Mouse (Mus musculus) limb, embryonic 11.5 days (tissue): ENCODE results near the gene Erp44. TPM values are rescaled to one million over a fixed set of nuclear protein-coding genes. Genes with fewer than 3 reads are reported as not detected.

Experiments used
- ATAC-seq: fragments of 200-750 bp; cut with Nextera tagmentation; 2 replicates; pipeline ENCODE4 v1.8.0; 2017; ENCODE audit warnings: low read depth; ENCODE audit not compliant: insufficient number of reproducible peaks, low FRiP score, low TSS enrichment
- DNase-seq: peaks from one replicate; pipeline ENCODE4 v3.0.0-alpha.2; 2015; ENCODE audit warnings: low spot score
- H3K27ac ChIP-seq: fragments of 300-500 bp; sonication (generic); replicated peaks from 2 replicates; pipeline ENCODE4 v1.5.1; 2014; ENCODE audit warnings: low read depth, mild to moderate bottlenecking, low read length
- H3K27me3 ChIP-seq: fragments of 300-500 bp; sonication (generic); 2 replicates; pipeline ENCODE4 v1.6.1; 2014; ENCODE audit warnings: mild to moderate bottlenecking, low read length, mixed read lengths; ENCODE audit not compliant: control insufficient read depth, insufficient read depth
- H3K36me3 ChIP-seq: fragments of 300-500 bp; sonication (generic); 2 replicates; pipeline ENCODE4 v1.6.1; 2014; ENCODE audit warnings: mild to moderate bottlenecking, low read length, moderate library complexity, mixed read lengths; ENCODE audit not compliant: control insufficient read depth, insufficient read depth
- H3K4me1 ChIP-seq: fragments of 300-500 bp; sonication (generic); 2 replicates; pipeline ENCODE4 v1.6.1; 2014; ENCODE audit warnings: low read length, mixed read lengths; ENCODE audit not compliant: control insufficient read depth, insufficient read depth
- H3K4me2 ChIP-seq: fragments of 300-500 bp; sonication (generic); 2 replicates; pipeline ENCODE4 v1.6.1; 2014; ENCODE audit warnings: low read depth, mild to moderate bottlenecking, moderate library complexity; ENCODE audit not compliant: severe bottlenecking
- H3K4me3 ChIP-seq: fragments of 300-500 bp; sonication (generic); 2 replicates; pipeline ENCODE4 v1.5.1; 2014; ENCODE audit warnings: low read depth, low read length
- H3K9ac ChIP-seq: fragments of 300-500 bp; sonication (generic); 2 replicates; pipeline ENCODE4 v1.6.1; 2014; ENCODE audit warnings: mild to moderate bottlenecking, low read length
- H3K9me3 ChIP-seq: fragments of 300-500 bp; sonication (generic); 2 replicates; pipeline ENCODE4 v1.6.1; 2016; ENCODE audit warnings: low read length; ENCODE audit not compliant: control insufficient read depth
- WGBS: fragments of 180-500 bp; shearing (Covaris S2); extraction: QIAGEN DNeasy Blood & Tissue Kit; methylation state at CpG from one replicate; pipeline ENCODE4 v1.1.7; 2014; 5-methylcytosine and 5-hydroxymethylcytosine counted together
- polyA plus RNA-seq: library from polyadenylated mRNA; unstranded; fragments of >200 nt; fragmentation: Nextera tagmentation; extraction: Ambion mirVana; gene quantifications from 2 replicates; pipeline ENCODE4 v1.2.1, GENCODE M21; 2014

The Erp44 gene
- polyA plus RNA-seq, 1 experiment from 2014 or later, result 65.4 TPM

GRCm38 (mm10) chr4:48267683-48268082 lies 11.7 kb downstream of the Erp44 start:
- Histone ChIP-seq H3K27me3 (no peaks in the 10 kb centered on the region), H3K4me2 (no peak overlapping the region), H3K9ac (no peak overlapping the region), H3K9me3 (no peaks in the 10 kb centered on the region), H3K4me3 (no peak overlapping the region), H3K36me3 (no peaks in the 10 kb centered on the region), H3K27ac (no peak overlapping the region), H3K4me1 (no peaks in the 10 kb centered on the region)
- WGBS, result 89% methylated on average over 3 of the region's 3 CpGs
- DNase-seq, result no peak
- no peak for ATAC-seq

- ATAC-seq, result no peak
- Histone ChIP-seq H3K27me3 (no peaks in the 10 kb centered on the region), H3K4me2 (no peak overlapping the region), H3K4me1 (no peaks in the 10 kb centered on the region), H3K9me3 (no peaks in the 10 kb centered on the region), H3K27ac (no peak overlapping the region), H3K9ac (no peak overlapping the region), H3K36me3 (no peaks in the 10 kb centered on the region), H3K4me3 (no peak overlapping the region)
- DNase-seq, result no peak
- 97% methylated on average over 3 of the region's 3 CpGs for WGBS
Observed at GRCm38 (mm10) chr4:48258045-48258444, 21.3 kb downstream of the Erp44 start.

GRCm38 (mm10) chr4:48253266-48253665 lies 26.1 kb downstream of the Erp44 start:
- H3K4me1 ChIP-seq, result no peaks in the 10 kb centered on the region
- H3K9ac ChIP-seq, result no peak overlapping the region
- H3K27ac ChIP-seq, result no peak overlapping the region
- ATAC-seq (no peak), DNase-seq (no peak)
- H3K27me3 ChIP-seq, result no peaks in the 10 kb centered on the region
- no peaks in the 10 kb centered on the region for H3K9me3 ChIP-seq
- H3K4me3 ChIP-seq, result no peak overlapping the region
- no peaks in the 10 kb centered on the region for H3K36me3 ChIP-seq
- no peak overlapping the region for H3K4me2 ChIP-seq

GRCm38 (mm10) chr4:48244280-48244679 lies 35.1 kb downstream of the Erp44 start:
- H3K27ac ChIP-seq, result no peak overlapping the region
- H3K9me3 ChIP-seq, result no peaks in the 10 kb centered on the region
- whole genome bisulfite sequencing, result 91% methylated on average over 2 of the region's 2 CpGs
- DNase-seq (no peak), ATAC-seq (no peak)
- no peaks in the 10 kb centered on the region for H3K27me3 ChIP-seq
- no peak overlapping the region for H3K4me2 ChIP-seq
- no peaks in the 10 kb centered on the region for H3K36me3 ChIP-seq
- H3K4me3 ChIP-seq, result no peak overlapping the region
- no peaks in the 10 kb centered on the region for H3K4me1 ChIP-seq
- H3K9ac ChIP-seq, result no peak overlapping the region

GRCm38 (mm10) chr4:48243737-48244136 lies 35.6 kb downstream of the Erp44 start:
- Histone ChIP-seq H3K4me3 (no peak overlapping the region), H3K4me1 (no peaks in the 10 kb centered on the region), H3K4me2 (no peak overlapping the region), H3K9me3 (no peaks in the 10 kb centered on the region), H3K27ac (no peak overlapping the region), H3K27me3 (no peaks in the 10 kb centered on the region), H3K36me3 (no peaks in the 10 kb centered on the region), H3K9ac (no peak overlapping the region)
- 69% methylated on average over 1 of the region's 1 CpGs for WGBS
- DNase-seq (no peak), ATAC-seq (no peak)

GRCm38 (mm10) chr4:48242482-48242881 lies 36.9 kb downstream of the Erp44 start:
- no peaks in the 10 kb centered on the region for H3K27me3 ChIP-seq
- H3K4me1 ChIP-seq, result no peaks in the 10 kb centered on the region
- ATAC-seq, result no peak
- DNase-seq, result no peak
- H3K4me2 ChIP-seq, result no peak overlapping the region
- H3K9ac ChIP-seq, result no peak overlapping the region
- no peak overlapping the region for H3K27ac ChIP-seq
- H3K36me3 ChIP-seq, result no peaks in the 10 kb centered on the region; the same call in 1 of the 2 replicates
- 94% methylated on average over 4 of the region's 4 CpGs for WGBS
- no peaks in the 10 kb centered on the region for H3K9me3 ChIP-seq
- no peak overlapping the region for H3K4me3 ChIP-seq

GRCm38 (mm10) chr4:48239046-48239445 lies 40.3 kb downstream of the Erp44 start:
- no peak for DNase-seq

GRCm38 (mm10) chr4:48236721-48237120 lies 42.6 kb downstream of the Erp44 start:
- no peak for ATAC-seq
- Histone ChIP-seq H3K27ac (no peak overlapping the region), H3K9ac (no peak overlapping the region), H3K36me3 (peaks cover 2% of the 10 kb centered on the region; the same call in 1 of the 2 replicates), H3K4me1 (no peaks in the 10 kb centered on the region), H3K9me3 (no peaks in the 10 kb centered on the region), H3K4me2 (no peak overlapping the region), H3K27me3 (no peaks in the 10 kb centered on the region), H3K4me3 (no peak overlapping the region)
- DNase-seq, result no peak
- 87% methylated on average over 3 of the region's 3 CpGs for WGBS

More at GRCm38 (mm10) chr4:48239046-48239445, 40.3 kb downstream of the Erp44 start:
- Histone ChIP-seq H3K4me3 (no peak overlapping the region), H3K4me1 (no peaks in the 10 kb centered on the region), H3K27me3 (no peaks in the 10 kb centered on the region), H3K9me3 (no peaks in the 10 kb centered on the region), H3K9ac (no peak overlapping the region), H3K4me2 (no peak overlapping the region), H3K36me3 (no peaks in the 10 kb centered on the region; the same call in 1 of the 2 replicates), H3K27ac (no peak overlapping the region)
- ATAC-seq, result no peak
- WGBS, result 89% methylated on average over 4 of the region's 4 CpGs

GRCm38 (mm10) chr4:48226800-48227199 lies 52.6 kb downstream of the Erp44 start:
- H3K27ac ChIP-seq, result no peak overlapping the region
- no peaks in the 10 kb centered on the region for H3K27me3 ChIP-seq
- H3K9ac ChIP-seq, result no peak overlapping the region
- no peaks in the 10 kb centered on the region for H3K36me3 ChIP-seq
- H3K4me1 ChIP-seq, result no peaks in the 10 kb centered on the region
- WGBS, result 65% methylated on average over 3 of the region's 3 CpGs
- ATAC-seq (no peak), DNase-seq (no peak)
- H3K4me2 ChIP-seq, result no peak overlapping the region
- H3K4me3 ChIP-seq, result no peak overlapping the region
- no peaks in the 10 kb centered on the region for H3K9me3 ChIP-seq
